Mouse (Mus musculus): ENCODE results near the gene Gcsam. TPM values are rescaled to one million over a fixed set of nuclear protein-coding genes. Genes with fewer than 3 reads are reported as not detected.

Gcsam gene
- 0.08 TPM in 1 of 2 replicates, not detected in the other for polyA plus RNA-seq (2014; fragmentation: Nextera tagmentation; extraction: Ambion mirVana)

DNA sequence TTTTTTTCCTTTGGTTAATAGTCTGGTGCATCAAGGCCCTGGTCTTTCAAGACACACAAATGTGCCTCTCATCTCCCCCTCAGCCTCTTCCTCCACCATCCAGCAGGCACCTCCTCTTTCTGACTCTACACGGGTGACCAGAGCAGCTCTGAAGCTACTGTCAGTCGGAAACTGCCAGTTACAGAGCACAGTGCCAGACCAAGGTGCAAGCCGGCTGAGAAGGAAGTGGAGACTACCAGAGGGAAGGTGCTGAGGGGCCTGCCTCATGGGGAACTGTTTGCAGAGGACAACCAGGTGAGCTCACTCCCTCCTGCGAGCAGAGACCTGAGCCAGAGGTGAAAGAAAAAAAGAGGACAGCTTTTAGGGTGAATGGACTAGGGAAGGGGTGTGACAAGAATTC is at the start of gene Gcsam:
TSS of gene Gcsam (plus strand) at position 114 of the 400 bp plus-strand sequence.
- ATAC-seq (ENCODE audit: low FRiP score) (no peak), DNase-seq (ENCODE audit: low spot score) (no peak)
- Histone ChIP-seq H3K4me1 (replicated peaks; ENCODE audit: control insufficient read depth, insufficient read depth, low read length) (no peaks in the 10 kb centered on the region), H3K27me3 (ENCODE audit: control insufficient read depth, insufficient read depth, low read length) (no peaks in the 10 kb centered on the region), H3K36me3 (replicated peaks; ENCODE audit: control insufficient read depth, insufficient read depth) (no peaks in the 10 kb centered on the region), H3K27ac (no peak within 1 kb of the TSS), H3K9me3 (ENCODE audit: control insufficient read depth, low read length) (no peaks in the 10 kb centered on the region), H3K4me2 (replicated peaks) (no peak within 1 kb of the TSS), H3K9ac (no peak within 1 kb of the TSS), H3K4me3 (replicated peaks; ENCODE audit: low read length) (no peak within 1 kb of the TSS)
- 81% methylated on average over 4 of the region's 4 CpGs for WGBS

DNA sequence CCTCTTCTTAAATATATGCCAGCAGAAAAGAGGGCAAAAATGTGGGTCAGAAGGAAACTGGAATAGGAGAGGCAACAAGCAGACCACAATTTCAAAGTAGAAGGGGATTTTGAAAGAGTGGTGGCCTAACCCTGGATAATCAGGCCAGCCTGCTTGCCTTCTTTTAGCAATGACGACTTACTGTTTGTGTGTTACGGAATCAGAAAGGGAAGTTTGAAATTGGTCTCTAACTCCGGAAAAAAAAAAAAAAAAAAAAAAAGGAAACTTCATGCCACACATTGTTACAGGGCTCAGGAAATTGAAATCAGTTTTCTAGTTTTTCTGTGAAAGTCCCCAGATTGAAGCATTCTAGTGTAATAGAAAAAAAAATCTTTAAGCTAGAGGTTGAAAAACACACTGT is 48.4 kb upstream of the Gcsam start:
- Histone ChIP-seq H3K4me2 (replicated peaks) (no peak overlapping the region), H3K4me1 (replicated peaks; ENCODE audit: control insufficient read depth, insufficient read depth, low read length) (no peaks in the 10 kb centered on the region), H3K9me3 (ENCODE audit: control insufficient read depth, low read length) (no peaks in the 10 kb centered on the region), H3K27ac (no peak overlapping the region), H3K9ac (no peak overlapping the region), H3K27me3 (ENCODE audit: control insufficient read depth, insufficient read depth, low read length) (no peaks in the 10 kb centered on the region), H3K4me3 (replicated peaks; ENCODE audit: low read length) (no peak overlapping the region), H3K36me3 (replicated peaks; ENCODE audit: control insufficient read depth, insufficient read depth) (no peaks in the 10 kb centered on the region)
- DNase-seq (ENCODE audit: low spot score): no peak
- ATAC-seq (ENCODE audit: low FRiP score): no peak
- WGBS: 66% methylated on average over 3 of the region's 3 CpGs

DNA sequence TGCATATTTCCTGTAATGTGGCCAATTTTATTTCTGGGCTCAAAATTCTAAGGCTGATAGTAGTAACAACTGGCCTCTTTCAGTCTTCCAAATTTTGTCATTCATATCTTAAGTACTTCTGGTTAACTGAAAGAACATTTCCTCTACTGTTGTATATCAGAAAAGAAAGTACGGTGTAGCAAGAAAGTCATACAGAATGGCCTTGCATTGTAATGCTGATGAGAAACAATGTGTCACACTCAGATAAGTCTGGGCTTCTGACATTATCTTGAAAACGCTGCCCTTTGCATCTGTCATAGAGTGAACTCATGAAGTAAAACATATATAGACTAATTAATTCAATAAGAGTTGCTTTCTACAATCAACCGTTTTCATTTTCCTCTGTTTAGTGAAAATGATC is 37.9 kb upstream of the Gcsam start:
- DNase-seq (ENCODE audit: low spot score) (no peak), ATAC-seq (ENCODE audit: low FRiP score) (no peak)
- no peak overlapping the region for H3K4me2 ChIP-seq (replicated peaks)
- H3K36me3 ChIP-seq (replicated peaks; ENCODE audit: control insufficient read depth, insufficient read depth): no peaks in the 10 kb centered on the region
- H3K27ac ChIP-seq: no peak overlapping the region
- no peak overlapping the region for H3K4me3 ChIP-seq (replicated peaks; ENCODE audit: low read length)
- H3K9ac ChIP-seq: no peak overlapping the region
- no peaks in the 10 kb centered on the region for H3K4me1 ChIP-seq (replicated peaks; ENCODE audit: control insufficient read depth, insufficient read depth, low read length)
- H3K27me3 ChIP-seq (ENCODE audit: control insufficient read depth, insufficient read depth, low read length): no peaks in the 10 kb centered on the region
- WGBS: 86% methylated on average over 3 of the region's 3 CpGs
- no peaks in the 10 kb centered on the region for H3K9me3 ChIP-seq (ENCODE audit: control insufficient read depth, low read length)

DNA sequence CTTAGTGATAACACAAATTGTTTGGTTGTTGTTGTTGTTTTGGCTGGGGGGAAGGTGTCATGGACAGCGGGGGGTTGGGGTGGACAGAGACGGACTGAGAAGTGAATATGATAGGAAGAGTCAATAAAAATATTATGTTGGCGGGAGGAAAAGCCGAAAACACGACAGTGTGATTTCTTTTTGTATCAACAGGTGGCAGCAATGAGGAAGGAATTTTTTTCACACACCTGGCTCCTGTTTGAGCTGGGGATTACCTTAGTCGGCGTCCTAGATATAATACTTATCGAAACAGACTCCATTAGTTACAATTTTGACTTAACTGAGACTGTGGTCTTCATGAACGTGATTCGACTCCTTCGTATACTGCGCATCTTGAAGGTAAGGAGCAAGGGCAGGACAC is 30.3 kb upstream of the Gcsam start:
- no peak overlapping the region for H3K4me2 ChIP-seq (replicated peaks)
- H3K4me3 ChIP-seq (replicated peaks; ENCODE audit: low read length): no peak overlapping the region
- H3K4me1 ChIP-seq (replicated peaks; ENCODE audit: control insufficient read depth, insufficient read depth, low read length): no peaks in the 10 kb centered on the region
- H3K9ac ChIP-seq: no peak overlapping the region
- H3K27me3 ChIP-seq (ENCODE audit: control insufficient read depth, insufficient read depth, low read length): no peaks in the 10 kb centered on the region
- H3K36me3 ChIP-seq (replicated peaks; ENCODE audit: control insufficient read depth, insufficient read depth): no peaks in the 10 kb centered on the region
- DNase-seq (ENCODE audit: low spot score) (no peak), ATAC-seq (ENCODE audit: low FRiP score) (no peak)
- WGBS: 66% methylated on average over 12 of the region's 12 CpGs
- no peaks in the 10 kb centered on the region for H3K9me3 ChIP-seq (ENCODE audit: control insufficient read depth, low read length)
- H3K27ac ChIP-seq: no peak overlapping the region

DNA sequence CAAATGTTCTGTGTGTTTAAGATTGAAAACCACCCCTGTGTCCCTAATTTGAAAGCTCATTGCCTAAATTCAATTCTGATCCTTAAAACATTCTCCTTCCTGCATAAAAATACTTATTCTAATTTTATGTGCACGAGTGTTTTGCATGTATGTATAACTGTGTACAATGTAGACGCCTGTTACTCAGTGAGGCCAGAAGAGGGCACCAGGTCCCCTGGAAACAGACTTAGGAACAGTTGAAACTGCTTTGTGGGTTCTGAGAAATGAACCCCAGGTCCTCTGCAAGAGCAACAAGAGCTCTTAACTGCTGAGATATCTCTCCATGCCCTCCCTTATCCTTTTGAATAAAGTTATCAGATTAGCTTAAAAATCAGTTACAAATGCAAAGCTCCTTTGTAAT is 27.7 kb upstream of the Gcsam start:
- Histone ChIP-seq H3K9ac (no peak overlapping the region), H3K36me3 (replicated peaks; ENCODE audit: control insufficient read depth, insufficient read depth) (no peaks in the 10 kb centered on the region), H3K4me1 (replicated peaks; ENCODE audit: control insufficient read depth, insufficient read depth, low read length) (no peaks in the 10 kb centered on the region), H3K4me3 (replicated peaks; ENCODE audit: low read length) (no peak overlapping the region), H3K9me3 (ENCODE audit: control insufficient read depth, low read length) (no peaks in the 10 kb centered on the region), H3K4me2 (replicated peaks) (no peak overlapping the region), H3K27ac (no peak overlapping the region), H3K27me3 (ENCODE audit: control insufficient read depth, insufficient read depth, low read length) (no peaks in the 10 kb centered on the region)
- DNase-seq (ENCODE audit: low spot score): no peak
- no peak for ATAC-seq (ENCODE audit: low FRiP score)
- WGBS: 31% methylated on average over 2 of the region's 2 CpGs

DNA sequence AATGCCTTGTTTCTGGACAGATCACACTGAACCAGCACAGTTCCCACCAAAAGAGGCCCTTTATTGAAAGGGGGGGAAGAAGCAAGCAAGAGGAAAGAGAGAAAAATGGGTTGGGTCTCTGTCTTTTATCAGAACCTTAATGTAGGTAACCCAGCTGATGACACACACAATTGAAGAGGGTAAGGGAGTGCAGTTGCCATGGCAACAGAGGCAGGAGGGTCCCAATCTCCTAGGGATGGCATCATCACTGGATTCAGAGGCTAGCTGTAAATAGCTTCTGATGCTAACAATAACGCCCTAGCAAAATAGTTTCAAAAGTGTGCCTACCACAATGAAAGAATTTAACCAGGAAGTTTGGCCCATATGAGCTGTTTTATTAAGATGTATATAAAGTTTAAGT is 16.5 kb upstream of the Gcsam start:
- H3K4me2 ChIP-seq (replicated peaks): no peak overlapping the region
- H3K4me3 ChIP-seq (replicated peaks; ENCODE audit: low read length): no peak overlapping the region
- H3K36me3 ChIP-seq (replicated peaks; ENCODE audit: control insufficient read depth, insufficient read depth): no peaks in the 10 kb centered on the region
- no peak overlapping the region for H3K9ac ChIP-seq
- no peak for DNase-seq (ENCODE audit: low spot score)
- no peaks in the 10 kb centered on the region for H3K9me3 ChIP-seq (ENCODE audit: control insufficient read depth, low read length)
- H3K27me3 ChIP-seq (ENCODE audit: control insufficient read depth, insufficient read depth, low read length): no peaks in the 10 kb centered on the region
- no peak overlapping the region for H3K27ac ChIP-seq
- ATAC-seq (ENCODE audit: low FRiP score): no peak
- WGBS: 43% methylated on average over 1 of the region's 1 CpGs
- H3K4me1 ChIP-seq (replicated peaks; ENCODE audit: control insufficient read depth, insufficient read depth, low read length): no peaks in the 10 kb centered on the region

- no peaks in the 10 kb centered on the region for H3K4me1 ChIP-seq (replicated peaks; ENCODE audit: control insufficient read depth, insufficient read depth, low read length)
- H3K4me2 ChIP-seq (replicated peaks): no peak overlapping the region
- ATAC-seq (ENCODE audit: low FRiP score) (no peak), DNase-seq (ENCODE audit: low spot score) (no peak)
- H3K27ac ChIP-seq: no peak overlapping the region
- H3K36me3 ChIP-seq (replicated peaks; ENCODE audit: control insufficient read depth, insufficient read depth): no peaks in the 10 kb centered on the region
- H3K4me3 ChIP-seq (replicated peaks; ENCODE audit: low read length): no peak overlapping the region
- no peaks in the 10 kb centered on the region for H3K9me3 ChIP-seq (ENCODE audit: control insufficient read depth, low read length)
- no peaks in the 10 kb centered on the region for H3K27me3 ChIP-seq (ENCODE audit: control insufficient read depth, insufficient read depth, low read length)
- H3K9ac ChIP-seq: no peak overlapping the region
Measured at GRCm38 (mm10) chr16:45595494-45595893, 14.7 kb upstream of the Gcsam start.

DNA sequence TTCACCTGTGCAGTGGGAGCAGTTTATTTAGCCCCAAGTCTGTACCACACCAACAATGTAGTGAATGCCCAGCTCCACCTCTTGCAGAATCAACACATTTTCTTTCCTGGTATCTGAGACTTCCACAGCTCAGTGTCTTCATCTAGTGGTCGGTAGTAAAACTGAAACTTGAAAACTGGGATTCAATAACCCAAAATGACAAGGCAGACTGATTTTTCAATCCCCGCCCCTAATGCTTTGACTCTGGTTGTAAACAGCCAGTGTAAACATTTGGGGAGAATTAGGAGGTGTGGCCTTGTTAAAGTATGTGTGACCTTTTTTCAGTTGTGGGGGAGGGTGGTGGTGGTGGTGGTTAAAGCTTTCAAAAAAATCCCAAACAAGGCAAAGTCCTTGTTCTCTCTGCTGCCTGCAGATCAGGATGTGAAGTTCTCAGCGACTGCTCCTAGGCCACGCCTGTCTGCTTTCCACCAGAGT is 1.7 kb upstream of the Gcsam start:
- Histone ChIP-seq H3K9me3 (ENCODE audit: control insufficient read depth, low read length) (no peaks in the 10 kb centered on the region), H3K4me3 (replicated peaks; ENCODE audit: low read length) (no peak overlapping the region), H3K4me1 (replicated peaks; ENCODE audit: control insufficient read depth, insufficient read depth, low read length) (no peaks in the 10 kb centered on the region), H3K36me3 (replicated peaks; ENCODE audit: control insufficient read depth, insufficient read depth) (no peaks in the 10 kb centered on the region), H3K4me2 (replicated peaks) (no peak overlapping the region), H3K27ac (no peak overlapping the region), H3K9ac (no peak overlapping the region), H3K27me3 (ENCODE audit: control insufficient read depth, insufficient read depth, low read length) (no peaks in the 10 kb centered on the region)
- WGBS: 58% methylated on average over 4 of the region's 4 CpGs
- ATAC-seq (ENCODE audit: low FRiP score) (no peak), DNase-seq (ENCODE audit: low spot score) (peak; percentile 62)

GRCm38 (mm10) chr16:45609300-45609699 is 880 bp upstream of the Gcsam start:
- 83% methylated on average over 3 of the region's 3 CpGs for WGBS
- no peaks in the 10 kb centered on the region for H3K4me1 ChIP-seq (replicated peaks; ENCODE audit: control insufficient read depth, insufficient read depth, low read length)
- H3K27ac ChIP-seq: no peak overlapping the region
- no peaks in the 10 kb centered on the region for H3K27me3 ChIP-seq (ENCODE audit: control insufficient read depth, insufficient read depth, low read length)
- no peak overlapping the region for H3K9ac ChIP-seq
- no peak for ATAC-seq (ENCODE audit: low FRiP score)
- no peaks in the 10 kb centered on the region for H3K9me3 ChIP-seq (ENCODE audit: control insufficient read depth, low read length)
- DNase-seq (ENCODE audit: low spot score): no peak
- no peaks in the 10 kb centered on the region for H3K36me3 ChIP-seq (replicated peaks; ENCODE audit: control insufficient read depth, insufficient read depth)
- no peak overlapping the region for H3K4me3 ChIP-seq (replicated peaks; ENCODE audit: low read length)
- no peak overlapping the region for H3K4me2 ChIP-seq (replicated peaks)

GRCm38 (mm10) chr16:45613247-45613646 is 3.1 kb downstream of the Gcsam start:
- no peak for ATAC-seq (ENCODE audit: low FRiP score)
- DNase-seq (ENCODE audit: low spot score): no peak
- no peak overlapping the region for H3K9ac ChIP-seq
- no peaks in the 10 kb centered on the region for H3K27me3 ChIP-seq (ENCODE audit: control insufficient read depth, insufficient read depth, low read length)
- no peaks in the 10 kb centered on the region for H3K9me3 ChIP-seq (ENCODE audit: control insufficient read depth, low read length)
- no peak overlapping the region for H3K27ac ChIP-seq
- no peaks in the 10 kb centered on the region for H3K4me1 ChIP-seq (replicated peaks; ENCODE audit: control insufficient read depth, insufficient read depth, low read length)
- H3K4me3 ChIP-seq (replicated peaks; ENCODE audit: low read length): no peak overlapping the region
- H3K4me2 ChIP-seq (replicated peaks): no peak overlapping the region
- H3K36me3 ChIP-seq (replicated peaks; ENCODE audit: control insufficient read depth, insufficient read depth): no peaks in the 10 kb centered on the region
- WGBS: 47% methylated on average over 2 of the region's 2 CpGs

All from hindbrain, embryonic 14.5 days (tissue).